Mouse (Mus musculus): ENCODE measurements at regions not wholly inside any gene's neighbourhood (a gene's known extent, or its start where the extent isn't known, plus 50 kb on each side); places are given as distances from the start of the nearest gene placed in this dataset.

GRCm38 (mm10) chr8:26903289-26903688 lies 73.8 kb upstream of the Zfp703 start:
- in situ Hi-C loops (cut with MboI; ENCODE audit: low pct_unique_long_range_greater_than_20kb in 1 of 2, low sequenced_read_pairs in 2 of 2, unreplicated experiment in 1 of 2), result no loop called here

- in situ Hi-C loops (cut with MboI; ENCODE audit: low pct_unique_long_range_greater_than_20kb in 1 of 2, low sequenced_read_pairs in 2 of 2, unreplicated experiment in 1 of 2), result no loop called here
Measured at GRCm38 (mm10) chr8:26906257-26906656, 70.9 kb upstream of the Zfp703 start.

- in situ Hi-C loops (cut with MboI; ENCODE audit: low pct_unique_long_range_greater_than_20kb in 1 of 2, low sequenced_read_pairs in 2 of 2, unreplicated experiment in 1 of 2), result no loop called here
Measured at GRCm38 (mm10) chr8:26907347-26908170, 69.6 kb upstream of the Zfp703 start.

- in situ Hi-C loops (cut with MboI; ENCODE audit: low pct_unique_long_range_greater_than_20kb in 1 of 2, low sequenced_read_pairs in 2 of 2, unreplicated experiment in 1 of 2), result no loop called here
Measured at GRCm38 (mm10) chr8:26910186-26910585, 66.9 kb upstream of the Zfp703 start.

GRCm38 (mm10) chr8:26913562-26914529 lies 63.3 kb upstream of the Zfp703 start:
- in situ Hi-C loops (cut with MboI; ENCODE audit: low pct_unique_long_range_greater_than_20kb in 1 of 2, low sequenced_read_pairs in 2 of 2, unreplicated experiment in 1 of 2), result no loop called here

GRCm38 (mm10) chr8:26915731-26916130 lies 61.4 kb upstream of the Zfp703 start:
- in situ Hi-C loops (cut with MboI; ENCODE audit: low pct_unique_long_range_greater_than_20kb in 1 of 2, low sequenced_read_pairs in 2 of 2, unreplicated experiment in 1 of 2), result no loop called here

- in situ Hi-C loops (cut with MboI; ENCODE audit: low pct_unique_long_range_greater_than_20kb in 1 of 2, low sequenced_read_pairs in 2 of 2, unreplicated experiment in 1 of 2), result no loop called here
Measured at GRCm38 (mm10) chr8:26921531-26922177, 55.5 kb upstream of the Zfp703 start.

- in situ Hi-C loops (cut with MboI; ENCODE audit: low pct_unique_long_range_greater_than_20kb in 1 of 2, low sequenced_read_pairs in 2 of 2, unreplicated experiment in 1 of 2), result no loop called here
Measured at GRCm38 (mm10) chr8:26922178-26922540, 55.0 kb upstream of the Zfp703 start.

GRCm38 (mm10) chr8:26923166-26923565 lies 54.0 kb upstream of the Zfp703 start:
- in situ Hi-C loops (cut with MboI; ENCODE audit: low pct_unique_long_range_greater_than_20kb in 1 of 2, low sequenced_read_pairs in 2 of 2, unreplicated experiment in 1 of 2), result no loop called here

Data from mouse embryonic stem cell (cell line).